Mouse (Mus musculus) stomach, embryonic 16.5 days (tissue): ENCODE measurements at regions not wholly inside any gene's neighbourhood (a gene's known extent, or its start where the extent isn't known, plus 50 kb on each side); places are given as distances from the start of the nearest gene placed in this dataset.

Source experiments
- ATAC-seq: fragments of 200-750 bp; cut with Nextera tagmentation; 2 replicates; pipeline ENCODE4 v1.8.0; 2017; ENCODE audit warnings: moderate number of reproducible peaks, moderate TSS enrichment; ENCODE audit not compliant: insufficient read depth, low FRiP score
- H3K27ac ChIP-seq: fragments of 300-500 bp; sonication (generic); 2 replicates; pipeline ENCODE4 v1.5.1; 2014; ENCODE audit warnings: low read length
- H3K27me3 ChIP-seq: fragments of 300-500 bp; sonication (generic); 2 replicates; pipeline ENCODE4 v1.6.1; 2014; ENCODE audit warnings: low read length, control low read depth, mixed read lengths; ENCODE audit not compliant: control insufficient read depth, insufficient read depth
- H3K36me3 ChIP-seq: fragments of 300-500 bp; sonication (generic); 2 replicates; pipeline ENCODE4 v1.6.1; 2014; ENCODE audit warnings: low read length; ENCODE audit not compliant: control insufficient read depth, insufficient read depth
- H3K4me1 ChIP-seq: fragments of 300-500 bp; sonication (generic); 2 replicates; pipeline ENCODE4 v1.6.1; 2014; ENCODE audit warnings: low read length, control low read depth, mixed read lengths; ENCODE audit not compliant: control insufficient read depth, insufficient read depth
- H3K4me2 ChIP-seq: fragments of 300-500 bp; sonication (generic); 2 replicates; pipeline ENCODE4 v1.6.1; 2014; ENCODE audit warnings: low read depth, low read length, mixed read lengths
- H3K4me3 ChIP-seq: fragments of 300-500 bp; sonication (generic); replicated peaks from 2 replicates; pipeline ENCODE4 v1.5.1; 2014; ENCODE audit warnings: mild to moderate bottlenecking, low read length
- H3K9ac ChIP-seq: fragments of 300-500 bp; sonication (generic); 2 replicates; pipeline ENCODE4 v1.6.1; 2014; ENCODE audit warnings: low read length
- H3K9me3 ChIP-seq: fragments of 300-500 bp; sonication (generic); replicated peaks from 2 replicates; pipeline ENCODE4 v1.6.1; 2016; ENCODE audit warnings: low read length, control low read depth; ENCODE audit not compliant: control insufficient read depth
- WGBS: fragments of 180-500 bp; shearing (Covaris S2); extraction: QIAGEN DNeasy Blood & Tissue Kit; methylation state at CpG from one replicate; pipeline ENCODE4 v1.1.7; 2014; 5-methylcytosine and 5-hydroxymethylcytosine counted together

GRCm38 (mm10) chr1:130279180-130279579, 143.6 kb downstream of the Cd55b start:
- Histone ChIP-seq H3K9me3 (no peaks in the 10 kb centered on the region), H3K4me2 (no peak overlapping the region), H3K9ac (no peak overlapping the region), H3K4me1 (no peaks in the 10 kb centered on the region), H3K36me3 (no peaks in the 10 kb centered on the region), H3K27me3 (no peaks in the 10 kb centered on the region), H3K27ac (no peak overlapping the region), H3K4me3 (no peak overlapping the region)
- no peak for ATAC-seq

GRCm38 (mm10) chr1:130278000-130278536, 144.7 kb downstream of the Cd55b start:
- no peak for ATAC-seq
- H3K36me3 ChIP-seq: no peaks in the 10 kb centered on the region
- H3K4me3 ChIP-seq: no peak overlapping the region
- no peaks in the 10 kb centered on the region for H3K27me3 ChIP-seq
- H3K9ac ChIP-seq: no peak overlapping the region
- no peaks in the 10 kb centered on the region for H3K4me1 ChIP-seq
- no peak overlapping the region for H3K4me2 ChIP-seq
- no peaks in the 10 kb centered on the region for H3K9me3 ChIP-seq
- no peak overlapping the region for H3K27ac ChIP-seq

GRCm38 (mm10) chr1:130276885-130277284, 145.9 kb downstream of the Cd55b start:
- WGBS: 51% methylated on average over 3 of the region's 3 CpGs

GRCm38 (mm10) chr1:130276005-130276404, 146.8 kb downstream of the Cd55b start:
- Histone ChIP-seq H3K9ac (no peak overlapping the region), H3K27ac (no peak overlapping the region), H3K4me3 (no peak overlapping the region), H3K36me3 (no peaks in the 10 kb centered on the region), H3K4me1 (no peaks in the 10 kb centered on the region), H3K27me3 (no peaks in the 10 kb centered on the region), H3K9me3 (no peaks in the 10 kb centered on the region), H3K4me2 (no peak overlapping the region)
- WGBS: 65% methylated on average over 2 of the region's 2 CpGs
- no peak for ATAC-seq

More at GRCm38 (mm10) chr1:130276885-130277284, 145.9 kb downstream of the Cd55b start:
- H3K36me3 ChIP-seq: no peaks in the 10 kb centered on the region
- no peaks in the 10 kb centered on the region for H3K27me3 ChIP-seq
- no peak for ATAC-seq
- no peak overlapping the region for H3K4me2 ChIP-seq
- H3K9me3 ChIP-seq: no peaks in the 10 kb centered on the region
- no peak overlapping the region for H3K9ac ChIP-seq
- no peak overlapping the region for H3K4me3 ChIP-seq
- H3K4me1 ChIP-seq: no peaks in the 10 kb centered on the region
- no peak overlapping the region for H3K27ac ChIP-seq

GRCm38 (mm10) chr1:130274470-130274869, 148.3 kb downstream of the Cd55b start:
- Histone ChIP-seq H3K4me1 (no peaks in the 10 kb centered on the region), H3K4me2 (no peak overlapping the region), H3K27ac (no peak overlapping the region), H3K36me3 (no peaks in the 10 kb centered on the region), H3K9ac (no peak overlapping the region), H3K4me3 (no peak overlapping the region), H3K9me3 (no peaks in the 10 kb centered on the region), H3K27me3 (no peaks in the 10 kb centered on the region)
- 44% methylated on average over 4 of the region's 4 CpGs for WGBS
- no peak for ATAC-seq

- no peak overlapping the region for H3K27ac ChIP-seq
- H3K4me1 ChIP-seq: no peaks in the 10 kb centered on the region
- 84% methylated on average over 2 of the region's 2 CpGs for WGBS
- H3K9me3 ChIP-seq: no peaks in the 10 kb centered on the region
- no peak overlapping the region for H3K4me2 ChIP-seq
- H3K9ac ChIP-seq: no peak overlapping the region
- H3K27me3 ChIP-seq: no peaks in the 10 kb centered on the region
- no peak for ATAC-seq
- H3K36me3 ChIP-seq: no peaks in the 10 kb centered on the region
- H3K4me3 ChIP-seq: no peak overlapping the region
Observed at GRCm38 (mm10) chr1:130270457-130270856, 152.4 kb downstream of the Cd55b start.
